Mouse (Mus musculus): ENCODE data around the gene Thoc2.
"Not testable (repeated sequence)": the region's sequence is repeated elsewhere in the genome, so short reads cannot be mapped to it uniquely, and the experiment has no call there.

Thoc2 gene

DNA sequence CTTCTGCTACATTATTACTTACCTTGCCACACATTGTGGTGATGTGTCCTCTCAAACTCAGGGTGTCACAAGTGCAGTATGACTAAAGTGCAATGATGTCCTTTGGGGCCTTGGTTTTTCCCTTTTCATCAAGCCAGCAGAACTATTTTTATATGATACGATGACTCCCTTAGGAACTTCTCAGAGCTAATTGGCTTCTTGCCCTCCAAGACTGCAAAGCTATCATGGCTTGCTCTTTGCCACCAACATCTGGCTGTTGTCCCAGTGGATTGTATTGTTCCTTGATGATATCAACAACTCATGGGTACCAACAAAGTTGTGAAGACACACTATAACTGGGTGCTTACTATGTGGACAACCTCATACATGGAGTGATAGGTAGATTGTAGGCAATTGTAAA lies at the start of gene Thoc2:
TSS of gene Thoc2 (minus strand) at position 101 of the 400 bp plus-strand sequence.
- no peak for DNase-seq (ENCODE audit: low read depth, low spot score)

DNA sequence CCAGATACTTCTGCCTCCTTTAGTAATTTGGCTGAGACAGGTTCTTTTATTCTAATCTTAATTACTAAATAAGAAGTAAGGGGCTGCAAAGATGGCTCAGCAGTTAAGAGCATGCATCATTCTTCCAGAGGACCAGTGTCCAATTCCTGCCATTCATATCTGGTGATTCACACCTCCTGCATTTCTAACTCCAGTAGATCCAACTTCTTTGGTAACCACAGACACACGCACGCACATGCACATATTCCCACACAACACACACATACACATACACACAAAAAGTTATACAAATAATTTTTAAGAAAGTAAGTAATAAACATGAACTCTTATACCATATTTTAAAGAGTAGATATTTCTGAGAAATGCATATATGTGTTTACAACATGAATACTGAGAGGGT lies 49.6 kb upstream of the Thoc2 start:
- no peak for DNase-seq (ENCODE audit: low read depth, low spot score)

DNA sequence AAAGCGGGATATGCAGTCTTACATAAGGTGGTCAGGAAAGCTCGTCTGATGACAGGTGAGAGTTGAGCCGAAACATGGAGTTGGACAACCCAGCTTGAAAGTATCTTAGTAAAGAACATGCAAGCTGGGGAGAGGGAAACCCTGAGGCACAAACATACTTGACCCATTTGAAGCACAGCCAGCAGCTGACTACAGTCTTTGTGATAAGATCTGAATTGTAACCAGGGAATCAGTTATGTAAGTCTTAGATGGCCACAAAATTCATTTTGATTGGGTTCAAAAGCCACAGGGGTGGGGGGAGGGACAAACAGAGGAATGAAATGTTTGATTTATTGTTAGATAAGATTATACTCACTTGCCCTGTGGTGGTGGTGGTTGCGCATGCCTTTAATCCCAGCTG lies 48.9 kb upstream of the Thoc2 start:
- no peak for DNase-seq (ENCODE audit: low read depth, low spot score)

DNA sequence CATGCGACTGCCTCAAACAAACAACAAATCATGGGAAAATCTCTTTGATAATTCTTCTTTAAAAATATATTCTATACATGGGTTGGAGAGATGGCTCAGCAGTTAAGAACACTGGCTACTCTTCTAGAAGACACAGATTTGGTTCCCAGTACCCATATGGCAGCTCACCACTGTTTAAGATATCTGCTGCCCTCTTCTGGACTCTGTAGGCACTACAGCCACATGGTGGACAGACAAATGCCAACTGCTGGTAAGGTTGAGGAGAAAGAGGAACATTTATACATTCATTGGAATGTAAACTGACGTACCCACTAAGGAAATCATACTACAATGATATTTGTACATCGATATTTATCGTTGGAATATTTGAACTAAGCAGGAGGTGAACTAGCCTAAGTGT lies 36.7 kb upstream of the Thoc2 start:
- no peak for DNase-seq (ENCODE audit: low read depth, low spot score)

DNA sequence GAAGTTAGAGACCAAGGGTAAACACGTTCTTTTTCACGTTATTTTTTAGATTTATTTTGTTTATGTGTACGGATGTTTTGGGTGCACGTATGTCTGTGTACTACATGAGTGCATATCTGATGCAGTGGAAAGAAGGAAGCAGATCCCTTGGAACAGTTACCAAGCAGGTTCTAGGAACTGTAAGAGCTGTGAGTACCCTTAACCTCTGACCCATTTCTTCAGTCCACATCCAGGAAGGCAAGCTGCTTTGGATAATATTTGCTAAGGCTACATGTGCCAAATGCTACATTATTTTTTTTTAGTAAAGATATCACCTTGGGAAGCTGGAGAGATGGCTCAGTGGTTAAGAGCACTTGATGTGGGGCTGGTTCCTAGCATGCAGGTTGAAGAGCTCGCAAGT lies 21.4 kb upstream of the Thoc2 start:
- DNase-seq (ENCODE audit: low read depth, low spot score), result no peak

DNA sequence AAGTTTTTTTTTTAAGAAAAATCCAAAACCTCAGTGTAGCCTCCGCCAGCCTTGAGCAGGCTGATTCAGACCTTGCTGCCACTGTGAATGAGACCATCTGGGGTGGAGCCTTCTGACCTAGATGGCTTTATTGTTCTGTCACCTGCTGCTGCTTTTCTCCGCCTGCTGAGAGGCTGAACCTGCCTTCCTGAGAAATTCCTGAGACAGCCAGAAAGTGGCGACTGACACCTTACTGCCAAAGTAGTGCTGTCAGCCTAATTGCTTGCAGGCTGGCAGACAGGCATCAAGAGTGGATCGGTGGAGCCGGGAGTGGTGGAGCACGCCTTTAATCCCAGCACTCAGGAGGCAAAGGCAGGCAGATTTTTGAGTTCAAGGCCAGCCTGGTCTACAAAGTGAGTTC lies 11.3 kb upstream of the Thoc2 start:
- DNase-seq (ENCODE audit: low read depth, low spot score), result not testable (repeated sequence)

DNA sequence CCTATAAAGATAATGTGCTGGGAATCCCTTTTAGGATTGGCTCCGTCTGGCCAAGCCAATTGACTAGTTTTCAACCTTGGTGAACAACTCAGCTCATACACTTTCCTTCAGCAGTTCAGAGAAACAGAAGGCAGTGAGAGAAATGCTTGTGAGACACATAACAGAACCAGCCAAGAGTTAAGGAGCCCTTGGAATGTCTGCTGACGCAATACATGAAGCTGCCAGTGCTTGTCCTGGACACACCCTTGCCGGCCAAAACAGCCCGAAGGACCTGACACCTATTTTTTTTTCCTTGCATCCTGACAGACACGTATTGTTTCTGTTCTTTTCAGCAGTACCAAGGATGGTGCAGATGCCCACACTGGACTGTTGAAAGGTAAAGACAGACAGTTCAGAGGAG lies 4.2 kb upstream of the Thoc2 start:
- DNase-seq (ENCODE audit: low read depth, low spot score), result no peak

DNA sequence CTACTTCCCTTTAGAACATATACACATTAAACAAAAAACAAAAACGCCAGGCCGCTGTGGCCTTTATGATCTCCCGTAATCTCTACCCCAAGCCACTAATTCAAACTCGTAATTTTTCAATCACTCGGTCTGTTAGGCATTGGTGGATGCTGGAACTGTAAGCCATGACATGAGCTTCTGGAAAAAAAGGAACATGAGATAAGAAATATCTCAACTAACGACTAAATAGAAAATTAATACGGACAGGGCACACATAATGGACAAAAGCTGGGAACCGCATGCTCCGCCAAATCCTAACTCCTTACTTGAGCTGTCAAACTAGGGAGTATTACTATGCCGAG lies 8.4 kb downstream of the Thoc2 start:
- no peak for DNase-seq (ENCODE audit: low read depth, low spot score)

DNA sequence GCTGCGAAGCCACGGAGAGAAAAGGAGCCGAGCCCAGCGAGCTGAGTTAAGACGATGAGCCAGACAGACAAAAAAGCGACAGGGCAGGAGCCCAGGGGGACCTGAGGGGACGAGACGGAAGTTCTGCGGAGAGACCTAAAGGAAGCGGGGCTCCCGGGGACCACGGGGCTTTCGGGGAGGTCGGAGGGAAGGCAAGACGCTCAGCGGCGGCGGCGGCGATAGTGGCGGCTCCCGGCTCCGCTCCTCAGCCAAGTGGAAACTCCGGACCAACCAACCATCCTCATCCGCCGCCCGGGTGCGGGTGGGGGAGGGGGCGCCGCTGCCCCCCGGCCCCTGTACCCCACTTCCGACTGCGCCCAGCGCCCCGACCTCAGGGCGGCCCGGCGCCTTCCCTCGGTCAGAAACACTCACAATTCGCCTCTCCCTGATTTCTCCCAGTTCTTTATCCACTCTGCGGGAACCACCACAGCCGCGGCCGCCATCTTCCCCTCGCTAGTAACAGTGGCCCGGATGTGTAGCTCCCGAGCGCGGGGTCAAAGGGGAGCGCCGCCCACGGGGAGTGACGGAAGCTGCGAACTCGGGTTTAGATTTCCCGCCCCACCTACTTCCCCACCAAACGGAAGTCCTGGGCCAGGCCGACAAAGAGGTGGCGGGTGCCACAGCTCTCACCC lies 8.9 kb downstream of the Thoc2 start:
- peak; percentile 72 for DNase-seq (ENCODE audit: low read depth, low spot score)

DNA sequence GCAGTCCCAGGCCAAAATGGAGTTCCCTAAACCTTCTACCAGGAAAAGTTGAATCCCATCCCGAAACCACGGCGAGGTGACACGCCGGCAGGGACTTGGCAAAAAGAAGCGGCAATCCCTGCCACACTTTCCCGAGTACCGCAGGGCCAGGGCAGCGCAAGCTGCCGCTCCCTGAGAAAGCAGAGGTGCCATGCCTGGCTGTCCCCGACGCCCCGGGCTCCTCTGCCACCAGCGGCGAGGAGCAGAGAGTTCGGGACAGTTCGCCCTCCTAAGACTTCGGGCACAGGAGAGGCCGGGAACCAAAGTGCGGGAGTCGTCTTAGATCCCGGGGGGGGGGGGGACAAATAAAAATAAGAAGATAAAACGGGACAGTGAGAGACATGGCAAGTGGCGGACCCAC lies 9.5 kb downstream of the Thoc2 start:
- DNase-seq (ENCODE audit: low read depth, low spot score), result no peak

DNA sequence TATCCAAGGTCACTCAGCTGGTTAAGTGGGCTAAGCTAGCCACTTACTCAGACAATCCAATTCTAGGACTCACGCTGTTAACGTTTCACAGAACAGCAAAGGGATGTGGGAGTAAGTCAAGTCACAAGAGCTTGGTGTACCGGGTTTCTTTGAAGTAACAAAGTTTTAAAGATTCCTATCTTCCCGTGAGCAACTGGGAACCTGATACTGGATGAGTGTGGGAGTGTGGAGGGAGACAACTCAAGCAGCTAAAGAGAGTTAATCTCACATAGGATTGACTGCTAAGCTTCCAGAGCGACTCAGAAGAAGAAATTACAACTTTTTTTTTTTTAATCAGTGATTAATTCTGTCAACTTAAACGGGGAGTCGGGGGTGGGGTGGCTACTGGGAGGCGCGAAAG lies 10.0 kb downstream of the Thoc2 start:
- no peak for DNase-seq (ENCODE audit: low read depth, low spot score)

DNA sequence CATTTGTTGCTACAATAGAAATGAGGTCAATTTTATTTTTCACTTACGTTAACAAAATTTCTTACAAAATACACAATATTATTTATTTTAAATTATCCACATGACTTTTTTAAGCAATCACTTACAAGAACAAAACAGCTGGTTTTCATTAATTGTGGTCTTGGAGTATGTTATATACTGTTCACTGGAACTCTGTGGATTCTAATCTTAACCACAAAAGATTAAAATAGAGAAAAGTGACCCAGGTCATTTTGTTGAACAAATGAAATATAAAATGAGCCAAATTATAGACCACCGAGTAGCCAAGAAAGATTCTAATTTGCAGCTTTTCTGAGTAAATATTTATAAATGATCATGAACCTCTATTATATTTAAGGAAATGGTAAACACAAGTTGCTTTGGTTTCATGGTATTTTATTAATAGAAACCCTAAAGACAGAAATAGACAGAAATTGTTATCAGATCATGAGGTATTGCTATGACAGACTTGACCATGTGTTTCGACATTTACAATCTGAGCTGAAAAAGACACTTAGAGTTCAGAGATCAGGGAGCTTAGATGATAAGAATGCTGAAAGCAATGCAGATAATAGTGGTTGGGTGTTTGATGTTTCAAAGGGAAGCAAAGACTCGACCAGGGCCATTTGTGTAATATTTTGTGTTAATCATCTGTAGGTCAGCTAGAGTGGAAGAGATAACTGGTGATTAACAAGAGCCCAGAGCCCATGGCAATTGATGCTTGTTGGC lies 35.5 kb downstream of the Thoc2 start:
- DNase-seq (ENCODE audit: low read depth, low spot score), result no peak

DNA sequence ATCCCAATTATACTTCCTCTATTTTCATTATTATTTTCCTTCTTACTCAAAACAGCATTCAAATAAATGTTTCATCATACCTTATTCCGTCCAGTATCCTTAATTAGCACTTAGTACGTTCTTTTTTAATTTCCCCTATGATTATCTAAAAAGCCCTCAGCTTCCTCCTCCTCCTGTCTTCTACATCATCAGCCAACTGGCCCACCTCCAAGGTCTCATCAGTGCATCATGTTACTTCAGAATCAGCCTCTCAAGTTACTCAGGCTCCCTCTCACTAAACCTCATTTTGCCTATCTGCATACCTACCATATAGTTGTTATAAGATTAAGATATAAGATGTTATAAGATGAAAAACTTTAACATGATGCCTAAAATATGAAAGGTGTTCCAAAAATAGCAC lies 43.9 kb downstream of the Thoc2 start:
- no peak for DNase-seq (ENCODE audit: low read depth, low spot score)

DNA sequence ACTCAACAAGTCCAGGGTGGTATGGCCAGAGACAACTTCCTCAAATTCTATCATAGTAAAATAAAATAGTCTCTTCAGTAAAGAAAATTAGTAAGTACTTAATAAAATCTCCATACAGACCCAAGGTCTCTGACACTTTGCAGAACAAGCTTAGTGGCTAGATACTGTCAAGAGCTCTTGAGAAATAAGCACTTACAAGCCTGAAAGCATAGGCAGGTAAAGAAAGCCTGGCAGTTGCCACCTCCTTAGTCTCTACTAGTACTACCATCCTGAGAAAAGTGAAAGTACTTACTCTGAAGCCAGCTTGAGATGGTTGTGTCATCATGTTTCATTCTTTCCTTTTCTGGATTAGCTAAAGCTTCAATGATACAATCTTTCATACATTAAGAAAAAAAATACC lies 82.7 kb downstream of the Thoc2 start:
- DNase-seq (ENCODE audit: low read depth, low spot score), result no peak

DNA sequence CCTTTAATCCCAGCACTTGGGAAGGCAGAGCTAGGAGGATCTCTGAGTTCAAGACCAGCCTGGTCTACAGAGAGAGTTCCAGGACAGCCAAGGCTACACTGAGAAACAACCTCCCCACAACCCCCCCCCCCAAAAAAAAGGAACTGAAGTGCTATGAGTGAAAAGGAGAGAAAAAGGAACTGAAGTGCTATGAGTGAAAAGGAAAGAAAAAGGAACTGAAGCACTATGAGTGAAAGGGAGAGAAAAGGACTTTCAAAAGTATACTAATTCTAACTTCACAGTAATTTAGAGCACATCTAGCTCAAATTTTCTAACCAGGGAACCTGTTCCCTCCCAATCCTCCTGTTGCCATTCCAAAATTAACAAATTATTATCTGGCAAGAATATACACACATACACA lies 114.9 kb downstream of the Thoc2 start:
- no peak for DNase-seq (ENCODE audit: low read depth, low spot score)

DNA sequence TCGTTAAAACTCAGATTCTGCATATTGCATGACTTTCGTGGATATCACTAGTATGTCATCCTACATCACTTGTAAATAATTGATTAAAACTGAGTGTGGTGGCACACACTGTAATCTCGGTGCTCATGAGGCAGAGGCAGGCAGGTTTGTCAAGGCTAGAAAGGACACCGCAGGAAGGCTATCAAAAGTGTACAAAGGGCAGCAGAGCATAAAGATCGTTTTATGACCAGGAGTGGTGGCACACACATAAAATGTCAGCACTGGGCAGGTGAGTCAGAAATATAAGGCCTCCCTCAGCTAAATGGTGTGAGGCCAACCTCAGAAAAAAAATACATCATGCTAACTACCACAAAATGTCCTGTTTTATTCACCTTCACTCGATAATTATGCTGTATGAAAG lies 127.2 kb downstream of the Thoc2 start:
- DNase-seq (ENCODE audit: low read depth, low spot score), result no peak
